Mouse (Mus musculus) retina, postnatal 1 day (tissue): Measurements from ENCODE around the gene Zbtb16.

Experiments used
- DNase-seq: peaks from one replicate; pipeline ENCODE4 v3.0.0-alpha.2; 2012

The Zbtb16 gene

DNA sequence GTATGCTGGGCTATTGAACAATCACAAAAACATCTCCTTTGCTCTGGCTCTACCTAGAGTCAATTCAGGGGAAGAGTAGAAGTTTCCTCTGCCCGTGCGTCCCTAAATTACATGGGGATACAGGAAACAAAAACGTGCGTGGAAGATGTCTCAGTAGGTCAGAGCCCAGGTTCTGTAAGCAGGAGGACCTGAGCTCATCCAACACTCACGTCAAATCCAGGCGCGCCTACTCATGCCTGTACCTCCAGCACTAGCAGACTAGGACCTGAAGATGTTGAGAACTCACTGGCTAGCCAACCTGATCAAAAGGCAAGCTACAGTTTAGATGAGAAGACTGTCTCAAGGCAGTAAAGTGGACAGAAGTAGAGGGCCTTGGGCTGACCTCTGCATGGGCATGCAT, 198.9 kb downstream of the Zbtb16 start:
- no peak for DNase-seq

GRCm38 (mm10) chr9:48635576-48636350, 200.3 kb downstream of the Zbtb16 start:
- peak; percentile 36 for DNase-seq

- no peak for DNase-seq
Measured at GRCm38 (mm10) chr9:48633147-48633546, 202.9 kb downstream of the Zbtb16 start.

GRCm38 (mm10) chr9:48619268-48619667, 216.8 kb downstream of the Zbtb16 start:
- no peak for DNase-seq

GRCm38 (mm10) chr9:48618589-48618988, 217.4 kb downstream of the Zbtb16 start:
- peak; percentile 90 for DNase-seq

GRCm38 (mm10) chr9:48618111-48618510, 217.9 kb downstream of the Zbtb16 start:
- DNase-seq = no peak

DNA sequence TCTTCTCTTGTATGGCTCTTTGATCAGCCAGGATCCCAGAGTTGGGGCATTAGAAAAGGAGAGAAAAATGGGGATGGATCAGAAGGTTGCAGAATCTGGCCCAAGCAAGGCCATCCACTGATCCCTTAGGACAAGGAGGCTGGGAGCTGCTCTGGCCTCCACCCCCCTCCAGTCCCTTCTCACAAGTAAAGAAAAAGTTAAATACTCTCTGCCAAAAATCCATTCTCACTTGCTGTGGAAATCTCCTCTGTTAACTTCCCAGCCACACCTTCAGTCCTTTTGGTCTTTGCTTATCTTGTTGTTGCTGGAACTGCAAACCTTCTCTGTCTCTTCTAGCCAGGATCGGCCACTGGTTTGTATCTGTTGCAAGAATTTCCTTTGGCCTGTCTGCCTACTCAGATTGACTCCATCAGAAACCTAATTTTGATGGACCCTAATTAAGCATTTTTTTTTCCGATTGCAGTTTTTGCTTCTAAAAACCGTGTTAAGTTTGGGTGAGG, 218.5 kb downstream of the Zbtb16 start:
- no peak for DNase-seq

DNA sequence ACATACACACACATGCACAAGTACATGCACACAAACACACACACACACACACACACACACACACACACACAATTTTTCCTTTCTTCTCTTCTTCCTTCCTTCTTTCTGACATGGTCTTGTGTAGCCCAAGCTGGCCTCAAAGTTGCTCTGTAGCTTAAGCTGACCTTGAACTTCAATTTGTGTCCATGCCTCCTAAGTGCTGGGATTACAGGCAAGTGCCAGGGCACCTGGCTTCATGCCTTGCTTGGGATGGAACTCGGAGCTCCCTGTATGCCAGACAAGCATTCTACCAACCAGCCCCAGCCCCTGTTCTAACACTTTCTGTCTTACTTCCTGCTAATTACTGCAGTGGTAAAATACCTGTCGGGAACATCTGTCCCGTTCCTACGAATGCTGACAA, 222.8 kb downstream of the Zbtb16 start:
- DNase-seq = no peak

GRCm38 (mm10) chr9:48612542-48612941, 223.5 kb downstream of the Zbtb16 start:
- DNase-seq = no peak

DNA sequence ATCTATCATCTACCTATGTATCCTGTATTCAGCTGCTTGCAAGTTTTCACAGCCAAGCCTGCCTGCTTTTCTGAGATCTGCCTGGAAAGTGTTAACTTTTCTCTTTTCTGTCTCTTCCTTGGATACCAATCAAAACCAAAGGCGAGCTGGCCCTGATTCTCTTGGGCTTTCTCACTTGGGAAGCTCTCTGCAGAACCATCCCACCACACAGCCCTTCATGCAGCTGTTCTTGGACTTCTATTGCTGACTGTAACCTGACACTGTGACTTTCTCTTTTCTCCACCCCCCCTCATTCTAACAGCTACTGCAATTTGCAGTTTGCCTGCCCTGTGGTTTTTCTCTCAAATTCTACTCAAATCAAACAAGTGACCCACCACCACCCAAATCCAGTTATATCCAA, 225.0 kb downstream of the Zbtb16 start:
- no peak for DNase-seq

DNA sequence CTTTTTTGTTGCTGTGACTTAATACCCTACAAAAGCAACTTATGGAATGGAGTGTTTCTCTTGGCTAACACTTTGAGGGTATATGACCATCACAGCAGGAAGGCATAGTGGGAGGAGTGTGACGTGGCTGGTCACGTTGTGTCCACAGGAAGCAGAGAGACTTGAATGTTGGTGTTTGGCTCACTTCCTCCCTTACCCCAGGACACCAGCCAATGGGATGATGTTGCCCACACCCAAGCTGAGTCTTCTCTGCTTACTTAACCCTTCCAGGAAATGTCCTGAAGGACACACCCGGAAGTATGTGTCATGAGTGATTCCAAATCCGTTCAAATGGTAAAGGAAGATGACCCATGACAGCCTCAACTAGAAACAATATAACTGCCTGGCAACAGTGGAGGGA, 226.3 kb downstream of the Zbtb16 start:
- no peak for DNase-seq

DNA sequence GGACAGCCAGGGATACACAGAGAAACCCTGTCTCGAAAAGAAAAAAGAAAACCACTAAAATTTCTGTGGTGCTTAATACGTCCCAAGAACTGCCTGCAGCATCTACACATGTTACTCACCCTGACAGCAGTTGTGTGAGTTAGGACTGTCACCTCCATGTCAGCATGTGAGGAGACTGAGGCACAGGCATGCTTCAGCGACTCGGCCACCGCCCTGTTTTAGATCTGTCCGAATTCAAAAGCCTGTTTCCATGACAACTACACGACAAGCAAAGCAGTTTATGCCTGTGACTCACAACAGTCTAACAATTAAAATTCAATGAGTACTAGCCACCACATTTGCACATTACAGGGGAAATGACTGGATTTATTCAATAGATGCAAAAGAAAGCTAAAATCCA, 228.6 kb downstream of the Zbtb16 start:
- no peak for DNase-seq

GRCm38 (mm10) chr9:48606171-48606570, 229.9 kb downstream of the Zbtb16 start:
- DNase-seq = no peak

DNA sequence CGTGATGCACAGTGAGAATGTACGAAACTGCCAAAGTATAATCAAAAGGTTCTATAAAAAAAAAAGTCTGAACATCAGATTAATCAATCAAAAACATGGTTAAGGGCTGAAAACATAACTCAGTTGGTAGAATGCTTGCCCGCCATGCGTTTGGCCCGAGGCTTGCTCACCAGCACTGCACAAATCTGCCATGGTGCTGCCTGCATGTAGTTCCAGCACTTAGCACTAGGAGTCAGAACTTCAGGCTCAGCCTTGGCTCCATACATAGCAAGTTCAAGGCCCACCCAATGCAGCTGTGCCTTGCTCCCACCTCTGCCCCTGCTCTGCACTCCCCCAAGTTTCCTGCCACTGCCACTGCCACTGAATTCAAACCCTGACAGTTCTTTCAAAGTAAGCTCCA, 230.3 kb downstream of the Zbtb16 start:
- DNase-seq = no peak

DNA sequence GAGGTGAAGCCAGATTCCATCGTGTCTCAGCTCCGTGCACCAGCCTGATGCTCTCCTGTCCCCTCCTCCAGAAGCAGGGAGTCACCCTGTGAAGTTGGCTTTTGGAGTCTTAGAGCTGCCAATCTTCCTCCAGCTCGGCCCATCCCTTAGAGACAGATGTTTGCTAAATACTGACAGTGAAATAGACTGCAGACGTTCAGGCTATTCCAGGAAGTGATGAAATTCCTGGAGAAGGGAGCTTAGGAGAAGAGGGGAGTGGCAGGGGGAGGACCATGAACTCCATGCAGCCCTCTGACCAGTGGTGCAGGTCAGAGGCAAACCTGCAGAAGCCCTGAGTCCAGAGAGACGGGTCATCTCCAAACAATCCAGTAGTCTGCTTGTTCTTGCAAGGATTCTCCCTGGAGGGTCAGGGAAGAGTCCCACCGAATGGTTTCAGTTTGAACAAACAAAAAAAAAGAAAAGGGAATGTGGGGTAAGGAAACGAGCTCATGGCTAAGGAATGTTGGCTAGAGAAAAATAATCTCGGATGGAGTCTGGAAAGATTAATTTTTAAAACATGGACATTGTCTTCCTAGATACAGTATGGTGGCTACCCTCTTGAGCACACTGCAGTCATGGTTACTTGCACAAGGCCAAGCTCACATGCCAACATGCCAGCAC, 231.0 kb downstream of the Zbtb16 start, which contains the start of gene Nnmt:
Gene Nnmt (minus strand): TSS at position 215 of the 660 bp plus-strand sequence.
- DNase-seq = no peak
